Mouse (Mus musculus): ENCODE measurements around the gene Hpse2.

DNA sequence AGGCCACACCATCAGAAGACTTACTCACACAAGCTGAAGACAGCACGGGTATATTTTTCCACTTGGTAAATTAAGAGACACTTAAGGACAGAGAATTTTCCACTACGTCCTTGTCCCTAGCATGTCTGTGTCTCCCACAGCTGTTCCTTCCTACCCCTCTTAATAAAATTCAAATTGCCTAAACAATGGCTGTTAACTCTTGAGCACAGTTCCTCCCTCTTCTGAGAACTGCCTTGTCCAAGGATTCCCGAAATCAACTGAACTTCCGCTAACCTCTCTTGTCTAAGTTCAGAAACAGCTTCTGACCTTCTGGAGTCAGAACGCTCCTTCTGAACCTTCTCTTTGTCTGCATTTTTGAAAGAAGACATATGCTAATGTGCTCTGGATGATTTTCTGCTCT, 496.6 kb downstream of the Hpse2 start:
- TF ChIP-seq CTCF (IDR thresholded peaks at IDR 0.05; ENCODE audit: borderline replicate concordance, control insufficient read depth, extremely low read depth, insufficient read depth, low read length, poor library complexity), result no peak
- no peak for TF ChIP-seq POLR2A (IDR thresholded peaks at IDR 0.05; ENCODE audit: control insufficient read depth, extremely low read depth, insufficient read depth, low read length, poor library complexity)

Measured in thymus, adult 2 months (tissue).